Mouse (Mus musculus) cerebellum, adult 11 months (tissue): ENCODE data around the gene Apoa5.

Experiments used
- DNase-seq: peaks from one replicate; pipeline ENCODE4 v3.0.0; 2022

Gene Apoa5

GRCm38 (mm10) chr9:46268343-46268873 is at the start of gene Apoa5:
Gene Apoa5 (plus strand): TSS chr9:46268633.
- no peak for DNase-seq

GRCm38 (mm10) chr9:46223090-46223489 is 45.3 kb upstream of the Apoa5 start:
- no peak for DNase-seq

GRCm38 (mm10) chr9:46224101-46224500 is 44.3 kb upstream of the Apoa5 start:
- no peak for DNase-seq

- DNase-seq, result no peak
Observed at GRCm38 (mm10) chr9:46224945-46225660, 43.3 kb upstream of the Apoa5 start.

GRCm38 (mm10) chr9:46227064-46227614 is 41.3 kb upstream of the Apoa5 start:
- DNase-seq, result no peak

GRCm38 (mm10) chr9:46228491-46228890 is 39.9 kb upstream of the Apoa5 start, which contains the start of gene Apoa1:
Gene Apoa1 (plus strand): TSS chr9:46228580.
- DNase-seq, result no peak

- peak; percentile 92 for DNase-seq
Observed at GRCm38 (mm10) chr9:46229573-46230449, 38.6 kb upstream of the Apoa5 start.

- DNase-seq, result no peak
Observed at GRCm38 (mm10) chr9:46230450-46230975, 37.9 kb upstream of the Apoa5 start.

GRCm38 (mm10) chr9:46235196-46235595 is 33.2 kb upstream of the Apoa5 start:
- peak; percentile 44 for DNase-seq

GRCm38 (mm10) chr9:46235596-46235648 is 33.0 kb upstream of the Apoa5 start, which contains the start of gene Apoc3:
Gene Apoc3 (minus strand): TSS chr9:46235636.
- DNase-seq, result no peak

GRCm38 (mm10) chr9:46235649-46236048 is 32.8 kb upstream of the Apoa5 start:
- DNase-seq, result no peak

- DNase-seq, result no peak
Observed at GRCm38 (mm10) chr9:46238850-46239249, 29.6 kb upstream of the Apoa5 start.

- DNase-seq, result no peak
Observed at GRCm38 (mm10) chr9:46240526-46241153, 27.8 kb upstream of the Apoa5 start, which contains the start of gene Apoa4. Gene Apoa4 (plus strand): TSS chr9:46240696.

- no peak for DNase-seq
Observed at GRCm38 (mm10) chr9:46241818-46242217, 26.6 kb upstream of the Apoa5 start.

- no peak for DNase-seq
Observed at GRCm38 (mm10) chr9:46243122-46243521, 25.3 kb upstream of the Apoa5 start.

GRCm38 (mm10) chr9:46243584-46243983 is 24.8 kb upstream of the Apoa5 start:
- DNase-seq, result no peak

GRCm38 (mm10) chr9:46246752-46247324 is 21.6 kb upstream of the Apoa5 start:
- peak; percentile 57 for DNase-seq

GRCm38 (mm10) chr9:46256177-46256576 is 12.3 kb upstream of the Apoa5 start:
- DNase-seq, result no peak

GRCm38 (mm10) chr9:46256658-46257385 is 11.6 kb upstream of the Apoa5 start:
- no peak for DNase-seq

- no peak for DNase-seq
Observed at GRCm38 (mm10) chr9:46257546-46257945, 10.9 kb upstream of the Apoa5 start.

- no peak for DNase-seq
Observed at GRCm38 (mm10) chr9:46259111-46259510, 9.3 kb upstream of the Apoa5 start.

- DNase-seq, result no peak
Observed at GRCm38 (mm10) chr9:46261131-46261530, 7.3 kb upstream of the Apoa5 start.
